Mouse (Mus musculus): Measurements from ENCODE around the gene Ankrd36.

The Ankrd36 gene

GRCm38 (mm10) chr11:5650321-5650720 is 80.8 kb downstream of the Ankrd36 start:
- CTCF ChIA-PET, result no interaction called here

GRCm38 (mm10) chr11:5682541-5682940 is 113.1 kb downstream of the Ankrd36 start:
- CTCF ChIA-PET, result interaction anchor here (0.6 kb wide), 2 partner anchors 179 to 502 kb away, joined by 3 to 5 read pairs; no protein-coding TSS in a partner anchor

GRCm38 (mm10) chr11:5684283-5684682 is 114.8 kb downstream of the Ankrd36 start:
- CTCF ChIA-PET, result no interaction called here

GRCm38 (mm10) chr11:5691775-5692174 is 122.3 kb downstream of the Ankrd36 start:
- CTCF ChIA-PET, result no interaction called here

- CTCF ChIA-PET, result no interaction called here
Observed at GRCm38 (mm10) chr11:5700808-5701207, 131.3 kb downstream of the Ankrd36 start.

GRCm38 (mm10) chr11:5701300-5701699 is 131.8 kb downstream of the Ankrd36 start:
- CTCF ChIA-PET, result no interaction called here

GRCm38 (mm10) chr11:5701821-5702220 is 132.3 kb downstream of the Ankrd36 start:
- CTCF ChIA-PET, result no interaction called here

- CTCF ChIA-PET, result no interaction called here
Observed at GRCm38 (mm10) chr11:5702271-5702956, 132.9 kb downstream of the Ankrd36 start.

- CTCF ChIA-PET, result no interaction called here
Observed at GRCm38 (mm10) chr11:5702957-5703332, 133.5 kb downstream of the Ankrd36 start.

- CTCF ChIA-PET, result no interaction called here
Observed at GRCm38 (mm10) chr11:5703341-5703740, 133.9 kb downstream of the Ankrd36 start.

GRCm38 (mm10) chr11:5705972-5706371 is 136.5 kb downstream of the Ankrd36 start:
- CTCF ChIA-PET, result no interaction called here

GRCm38 (mm10) chr11:5706874-5707529 is 137.5 kb downstream of the Ankrd36 start:
- CTCF ChIA-PET, result interaction anchor here (0.7 kb wide), 1 partner anchor 305 kb away, joined by 12 read pairs; no protein-coding TSS in a partner anchor

GRCm38 (mm10) chr11:5707530-5708353 is 138.3 kb downstream of the Ankrd36 start:
- CTCF ChIA-PET, result interaction anchor here (0.6 to 0.7 kb wide), 4 partner anchors 54 to 574 kb away, joined by 3 to 12 read pairs (median 6); no protein-coding TSS in a partner anchor

GRCm38 (mm10) chr11:5715179-5715578 is 145.7 kb downstream of the Ankrd36 start:
- CTCF ChIA-PET, result no interaction called here

GRCm38 (mm10) chr11:5715630-5716105 is 146.2 kb downstream of the Ankrd36 start, which contains the start of gene Mrps24:
TSS of gene Mrps24 (minus strand) at chr11:5715680.
- CTCF ChIA-PET, result interaction anchor here (0.5 kb wide), 1 partner anchor 424 kb away, joined by 4 read pairs; no protein-coding TSS in a partner anchor

- CTCF ChIA-PET, result interaction anchor here (0.5 kb wide), 1 partner anchor 424 kb away, joined by 4 read pairs; no protein-coding TSS in a partner anchor
Observed at GRCm38 (mm10) chr11:5716246-5716645, 146.8 kb downstream of the Ankrd36 start.

GRCm38 (mm10) chr11:5716938-5717705 is 147.6 kb downstream of the Ankrd36 start:
- CTCF ChIA-PET, result no interaction called here

- CTCF ChIA-PET, result no interaction called here
Observed at GRCm38 (mm10) chr11:5718611-5719354, 149.3 kb downstream of the Ankrd36 start.

GRCm38 (mm10) chr11:5729582-5729981 is 160.1 kb downstream of the Ankrd36 start:
- CTCF ChIA-PET, result no interaction called here

GRCm38 (mm10) chr11:5732401-5732800 is 162.9 kb downstream of the Ankrd36 start:
- CTCF ChIA-PET, result no interaction called here

- CTCF ChIA-PET, result no interaction called here
Observed at GRCm38 (mm10) chr11:5734323-5734722, 164.8 kb downstream of the Ankrd36 start.
